Mouse (Mus musculus) megakaryocyte-erythroid progenitor cell, adult 5 weeks (primary cell): ENCODE data around the gene Scaper. TPM values are rescaled to one million over a fixed set of nuclear protein-coding genes. Genes with fewer than 3 reads are reported as not detected.

Experiments
- polyA plus RNA-seq: library from polyadenylated mRNA; stranded (reverse); fragments of >175 nt; gene quantifications from 2 replicates; pipeline ENCODE4 v1.2.3, GENCODE M21; 2012

Gene Scaper
- 0.26 and 0.32 TPM in 2 replicates for polyA plus RNA-seq

GRCm38 (mm10) chr9:55937664-55938617 is at the start of gene Scaper:
Gene Scaper, minus strand, starts transcription at chr9:55938119.

GRCm38 (mm10) chr9:55538377-55538776 is 399.5 kb downstream of the Scaper start, which contains the start of gene Isl2:
Gene Isl2, plus strand, starts transcription at chr9:55538672.

GRCm38 (mm10) chr9:55512027-55512543 is 425.8 kb downstream of the Scaper start, which contains the start of gene Etfa:
Gene Etfa, minus strand, starts transcription at chr9:55512243.

Other genes with a start within 250 kb of the Scaper start
- gene 4930563M21Rik, start 72.4 kb upstream of the Scaper start, polyA plus RNA-seq: not detected in 2 replicates
- 39.8 and 45.6 TPM in 2 replicates for gene Rcn2, start 103.7 kb upstream of the Scaper start, polyA plus RNA-seq
- gene Pstpip1, start 151.8 kb upstream of the Scaper start, polyA plus RNA-seq: 138 and 156 TPM in 2 replicates
- gene Tspan3, start 227.4 kb upstream of the Scaper start, polyA plus RNA-seq: 10.8 and 14.0 TPM in 2 replicates